Mouse (Mus musculus) cortical plate, adult 2 months (tissue): ENCODE results near the gene Slc6a11. TPM values are rescaled to one million over a fixed set of nuclear protein-coding genes. Genes with fewer than 3 reads are reported as not detected.
A peak's percentile ranks its signal among the peaks of the same experiment; 100 is the strongest.

Source experiments
- H3K27ac ChIP-seq: fragments of 200-500 bp; 2 replicates; pipeline ENCODE4 v1.5.1; 2012; ENCODE audit warnings: low read length, control low read depth, inconsistent platforms; ENCODE audit not compliant: insufficient read depth
- H3K4me1 ChIP-seq: fragments of 200-500 bp; 2 replicates; pipeline ENCODE4 v1.6.1; 2011; ENCODE audit warnings: low read length; ENCODE audit not compliant: control insufficient read depth, insufficient read depth
- H3K4me3 ChIP-seq: fragments of 200-500 bp; 2 replicates; pipeline ENCODE4 v1.5.1; 2011; ENCODE audit warnings: mild to moderate bottlenecking, low read length, control low read depth; ENCODE audit not compliant: insufficient read depth
- CTCF ChIP-seq: fragments of 200-500 bp; IDR thresholded peaks from 2 replicates; pipeline ENCODE4 v1.5.1; 2011; ENCODE audit warnings: mild to moderate bottlenecking, control low read depth, low read length; ENCODE audit not compliant: insufficient read depth; ENCODE audit errors: extremely low read depth
- POLR2A ChIP-seq: fragments of 200-500 bp; IDR thresholded peaks from 2 replicates; pipeline ENCODE4 v1.6.1; 2011; ENCODE audit warnings: mild to moderate bottlenecking, low read length, control low read depth; ENCODE audit not compliant: insufficient read depth; ENCODE audit errors: extremely low read depth
- polyA plus RNA-seq: library from polyadenylated mRNA; depleted of rRNA; stranded (reverse); fragments of >200 nt; gene quantifications from 2 replicates; pipeline ENCODE4 v1.2.3, GENCODE M21; 2012

The Slc6a11 gene
- polyA plus RNA-seq, 1 experiment: 124 TPM

GRCm38 (mm10) chr6:114174052-114174397 is 43.0 kb downstream of the Slc6a11 start:
- Histone ChIP-seq H3K4me3 (no peak overlapping the region), H3K4me1 (no peaks in the 10 kb centered on the region), H3K27ac (no peak overlapping the region)
- TF ChIP-seq POLR2A (no peak), CTCF (no peak)

- H3K4me1 ChIP-seq: no peaks in the 10 kb centered on the region
- TF ChIP-seq CTCF: no peak
- no peak for TF ChIP-seq POLR2A
- H3K27ac ChIP-seq: no peak overlapping the region
Observed at GRCm38 (mm10) chr6:114174398-114175140, 43.5 kb downstream of the Slc6a11 start.

DNA sequence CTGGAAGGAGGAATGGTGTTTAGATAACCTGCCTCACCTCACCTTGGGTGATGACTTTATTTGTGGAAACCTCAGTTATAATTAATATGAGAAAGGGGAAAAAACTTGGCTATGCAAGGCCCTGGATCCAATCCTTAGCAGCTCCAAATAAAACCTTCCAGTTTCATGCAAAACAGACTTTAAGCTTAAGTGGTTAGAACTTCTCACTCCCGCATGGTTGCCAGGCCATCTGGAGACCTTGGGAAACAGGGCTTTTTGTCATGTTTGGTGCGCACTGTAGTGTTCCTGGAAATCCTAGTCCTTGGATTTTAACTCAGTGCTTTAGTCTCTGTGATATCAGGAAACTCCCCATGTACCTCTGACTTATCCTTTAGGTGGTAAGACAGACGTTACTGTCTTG is 47.1 kb downstream of the Slc6a11 start:
- TF ChIP-seq POLR2A (no peak), CTCF (no peak)
- H3K27ac ChIP-seq: no peak overlapping the region
- no peak overlapping the region for H3K4me3 ChIP-seq
- no peaks in the 10 kb centered on the region for H3K4me1 ChIP-seq

More at GRCm38 (mm10) chr6:114174398-114175140, 43.5 kb downstream of the Slc6a11 start:
- H3K4me3 ChIP-seq: no peak overlapping the region

DNA sequence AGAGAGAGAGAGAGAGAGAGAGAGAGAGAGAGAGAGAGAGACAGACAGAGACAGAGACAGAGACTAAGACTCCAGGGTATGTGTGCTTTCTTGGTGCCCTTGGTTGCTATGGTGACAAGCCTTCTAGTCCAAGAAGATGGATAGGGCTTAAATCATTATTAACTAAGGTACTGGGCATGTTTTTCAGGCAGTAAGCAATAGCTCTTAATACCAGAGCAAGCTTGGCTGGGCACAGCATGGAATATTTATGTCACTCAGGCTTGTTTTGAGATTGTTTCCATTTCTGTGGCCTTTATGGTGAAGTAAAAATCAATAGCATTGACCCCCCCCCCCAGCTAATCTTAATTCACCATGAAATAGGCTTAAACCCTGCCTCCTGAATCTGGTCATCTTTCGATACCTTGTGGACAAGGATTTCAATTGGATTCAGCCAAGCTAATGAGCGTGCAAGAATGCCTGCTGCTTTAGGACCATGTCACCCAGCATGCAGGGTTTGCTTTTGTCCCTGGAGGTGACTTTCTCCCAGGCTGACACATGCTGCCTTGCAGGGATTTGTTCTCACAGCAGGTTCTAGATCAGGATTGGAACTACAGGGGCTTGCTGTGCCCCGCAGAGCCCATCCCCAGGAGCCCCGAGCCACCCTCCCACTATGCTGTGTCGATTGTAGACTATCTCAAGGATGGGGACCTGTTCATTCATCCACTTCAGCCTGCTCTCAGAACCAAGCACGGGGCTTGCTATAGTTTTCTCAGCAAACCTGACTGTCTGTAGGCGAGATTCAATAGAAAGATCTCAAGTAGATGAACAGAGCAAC is 51.5 kb downstream of the Slc6a11 start:
- Histone ChIP-seq H3K4me3 (no peak overlapping the region), H3K4me1 (no peaks in the 10 kb centered on the region), H3K27ac (no peak overlapping the region)
- no peak for TF ChIP-seq CTCF
- no peak for TF ChIP-seq POLR2A

GRCm38 (mm10) chr6:114187121-114187520 is 56.1 kb downstream of the Slc6a11 start:
- Histone ChIP-seq H3K27ac (no peak overlapping the region), H3K4me1 (no peaks in the 10 kb centered on the region; the same call in 1 of the 2 replicates), H3K4me3 (no peak overlapping the region)
- TF ChIP-seq CTCF (no peak), POLR2A (no peak)

DNA sequence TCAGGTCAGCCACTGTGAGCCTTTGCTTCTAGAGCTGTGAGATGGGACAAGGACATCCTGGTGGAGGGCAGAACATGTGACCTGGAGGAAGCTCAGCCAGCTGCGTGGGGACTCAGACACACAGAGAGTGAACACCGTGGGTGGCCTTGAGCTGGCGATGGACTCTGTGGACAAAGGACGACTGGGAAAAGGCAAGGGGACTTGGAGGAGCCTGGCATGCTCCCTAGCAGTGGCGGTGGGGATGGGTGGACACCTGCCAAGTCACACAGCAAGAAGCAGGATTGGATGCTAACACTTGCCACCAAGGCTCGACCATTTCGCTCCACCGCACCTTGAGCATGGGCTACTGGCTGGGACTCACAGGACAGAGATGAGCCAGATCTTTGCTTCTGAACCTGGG is 57.8 kb downstream of the Slc6a11 start:
- no peak overlapping the region for H3K4me3 ChIP-seq
- TF ChIP-seq CTCF (no peak), POLR2A (no peak)
- no peaks in the 10 kb centered on the region; the same call in 1 of the 2 replicates for H3K4me1 ChIP-seq
- H3K27ac ChIP-seq: no peak overlapping the region

GRCm38 (mm10) chr6:114195998-114196397 is 65.0 kb downstream of the Slc6a11 start:
- no peak for TF ChIP-seq POLR2A
- peak; percentile 45; the same call in 1 of the 2 replicates for TF ChIP-seq CTCF
- peaks cover 1% of the 10 kb centered on the region for H3K4me1 ChIP-seq
- no peak overlapping the region for H3K4me3 ChIP-seq
- no peak overlapping the region for H3K27ac ChIP-seq

- Histone ChIP-seq H3K4me3 (no peak overlapping the region), H3K27ac (no peak overlapping the region), H3K4me1 (peaks cover 2% of the 10 kb centered on the region)
- no peak for TF ChIP-seq POLR2A
- TF ChIP-seq CTCF: peak; percentile 13; the same call in 1 of the 2 replicates
Observed at GRCm38 (mm10) chr6:114199200-114199845, 68.3 kb downstream of the Slc6a11 start.

DNA sequence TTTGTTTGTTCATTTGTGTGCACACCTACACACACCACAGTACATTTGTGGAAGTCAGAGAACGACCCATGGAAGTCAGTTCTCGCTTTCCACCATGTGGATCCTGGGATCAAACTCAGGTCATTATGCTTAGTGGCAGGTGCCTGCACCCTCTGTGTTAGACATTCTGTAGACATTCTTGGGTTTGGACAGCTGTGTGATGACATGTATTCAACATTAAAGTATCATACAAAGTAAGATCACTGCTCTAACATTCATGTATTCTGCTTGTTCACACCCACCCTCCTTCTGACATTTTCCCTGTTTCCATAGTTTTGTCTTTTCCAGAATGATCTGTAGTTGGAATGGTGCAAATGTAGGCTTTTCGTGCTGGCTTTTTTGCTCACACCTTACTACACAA is 73.5 kb downstream of the Slc6a11 start:
- TF ChIP-seq CTCF: no peak
- TF ChIP-seq POLR2A: no peak
- no peak overlapping the region for H3K4me3 ChIP-seq
- H3K4me1 ChIP-seq: peaks cover 2% of the 10 kb centered on the region
- no peak overlapping the region for H3K27ac ChIP-seq

- Histone ChIP-seq H3K27ac (no peak overlapping the region), H3K4me3 (no peak overlapping the region), H3K4me1 (no peaks in the 10 kb centered on the region)
- TF ChIP-seq CTCF (no peak), POLR2A (no peak)
Observed at GRCm38 (mm10) chr6:114208296-114208695, 77.3 kb downstream of the Slc6a11 start.
